Mouse (Mus musculus): ENCODE measurements around the gene Mapk6.

GRCm38 (mm10) chr9:75432694-75433093 is 22.9 kb upstream of the Mapk6 start:
- no peak for TF ChIP-seq POLR2A (IDR thresholded peaks at IDR 0.05; ENCODE audit: control insufficient read depth in 1 of 2, insufficient read depth in 1 of 2, low read depth in 1 of 2, low read length in 2 of 2, poor library complexity in 1 of 2)
- peak; percentile 42; the same call in 1 of the 2 replicates for TF ChIP-seq RCOR1 (IDR thresholded peaks at IDR 0.05; ENCODE audit: low read depth, low read length)
- TF ChIP-seq CTCF (IDR thresholded peaks at IDR 0.05 in 2 of 3, conservative IDR thresholded peaks at IDR 0.05 in 1 of 3; ENCODE audit: control insufficient read depth in 1 of 3, insufficient read depth in 1 of 3, low read depth in 2 of 3, low read length in 3 of 3, poor library complexity in 1 of 3, severe bottlenecking in 1 of 3) = no peak
- no peak for TF ChIP-seq MAX (IDR thresholded peaks at IDR 0.05; ENCODE audit: low read length)
- TF ChIP-seq MYC (IDR thresholded peaks at IDR 0.05; ENCODE audit: low read depth, low read length) = no peak
- TF ChIP-seq MXI1 (IDR thresholded peaks at IDR 0.05; ENCODE audit: low read depth, low read length) = peak; percentile 32; the same call in 1 of the 2 replicates
- 0 out of 2 replicates have a peak, but pooled peaks have one; percentile 13 for TF ChIP-seq GATA1 (IDR thresholded peaks at IDR 0.05; ENCODE audit: low read depth, low read length)
- TF ChIP-seq EP300 (IDR thresholded peaks at IDR 0.05; ENCODE audit: low read depth in 1 of 2, low read length in 2 of 2) = peak; percentile 40 to 44; a peak in 2 of 4 replicates
- TF ChIP-seq HCFC1 (IDR thresholded peaks at IDR 0.05; ENCODE audit: low read depth, low read length) = no peak
- TF ChIP-seq ZKSCAN1 (IDR thresholded peaks at IDR 0.05; ENCODE audit: low read depth, low read length) = no peak
- no peak for TF ChIP-seq ZMIZ1 (IDR thresholded peaks at IDR 0.05; ENCODE audit: low read depth, low read length)
- TF ChIP-seq USF1 (IDR thresholded peaks at IDR 0.05; ENCODE audit: low read depth, low read length) = peak; percentile 40; the same call in 1 of the 2 replicates
- TF ChIP-seq RAD21 (IDR thresholded peaks at IDR 0.05; ENCODE audit: low read depth, low read length) = no peak
- TF ChIP-seq NRF1 (IDR thresholded peaks at IDR 0.05; ENCODE audit: insufficient read depth, low read depth, low read length, poor library complexity, severe bottlenecking) = no peak
